Mouse (Mus musculus) ES-E14 (cell line): ENCODE results near the gene Nim1k.

Source experiments
- CHD2 ChIP-seq: IDR thresholded peaks from 2 replicates; pipeline ENCODE4 v1.6.1; 2014; ENCODE audit warnings: mild to moderate bottlenecking, low read depth, low read length, inconsistent platforms
- HCFC1 ChIP-seq: IDR thresholded peaks from 2 replicates; pipeline ENCODE4 v1.6.1; 2012; ENCODE audit warnings: low read length, inconsistent platforms, borderline replicate concordance; ENCODE audit not compliant: insufficient read depth
- ZC3H11A ChIP-seq: IDR thresholded peaks from 2 replicates; pipeline ENCODE4 v1.6.1; 2012; ENCODE audit warnings: low read depth, mild to moderate bottlenecking, inconsistent platforms, low read length, borderline replicate concordance
- ZNF384 ChIP-seq: IDR thresholded peaks from 2 replicates; pipeline ENCODE4 v1.6.1; 2012; ENCODE audit warnings: low read depth, low read length, inconsistent platforms

DNA sequence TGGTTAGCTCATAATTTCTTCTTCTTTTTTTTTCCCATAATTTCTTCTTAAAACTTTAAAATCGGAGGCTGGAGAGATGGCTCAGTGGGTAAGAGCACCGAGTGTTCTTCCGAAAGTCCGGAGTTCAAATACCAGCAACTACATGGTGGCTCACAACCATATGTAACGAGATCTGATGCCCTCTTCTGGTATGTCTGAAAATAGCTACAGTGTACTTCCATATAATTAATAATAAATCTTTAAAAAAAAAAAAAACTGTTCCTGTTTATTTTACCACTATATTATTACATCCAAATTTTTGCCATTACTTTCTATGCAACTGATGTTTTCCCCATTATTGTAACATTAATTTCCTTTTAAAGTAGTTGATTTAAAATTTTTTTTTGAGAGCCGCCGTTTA, 31.1 kb downstream of the Nim1k start:
- no peak for TF ChIP-seq ZC3H11A
- TF ChIP-seq HCFC1: no peak
- no peak for TF ChIP-seq CHD2
- TF ChIP-seq ZNF384: no peak
